Mouse (Mus musculus): ENCODE measurements around the gene Dthd1. TPM values are rescaled to one million over a fixed set of nuclear protein-coding genes. Genes with fewer than 3 reads are reported as not detected.

Dthd1 gene
- polyA plus RNA-seq, 1 experiment from 2014 or later, result not detected

DNA sequence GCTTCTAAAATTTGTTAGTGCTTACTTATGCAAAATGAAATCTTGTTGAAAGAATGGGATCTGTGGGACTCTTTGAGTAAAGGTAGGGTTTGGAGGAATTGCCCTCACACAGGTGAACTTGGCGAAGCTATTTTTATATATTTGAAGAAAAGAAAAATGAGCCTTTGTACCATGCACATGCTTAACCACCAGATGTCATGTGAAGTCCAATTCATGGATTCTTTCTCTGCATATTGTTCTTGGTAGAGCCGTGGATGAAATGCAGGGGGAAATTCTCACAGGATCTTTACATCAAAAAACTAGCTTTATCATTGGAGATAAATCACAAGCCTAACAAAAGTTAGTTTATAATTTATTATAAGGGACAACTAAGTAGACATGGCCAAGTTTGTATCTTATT is 93.3 kb downstream of the Dthd1 start:
- Histone ChIP-seq H3K4me1 (replicated peaks) (no peaks in the 10 kb centered on the region), H3K27ac (no peak overlapping the region), H3K9ac (no peak overlapping the region), H3K9me3 (no peaks in the 10 kb centered on the region), H3K4me3 (replicated peaks) (no peak overlapping the region), H3K27me3 (replicated peaks) (no peaks in the 10 kb centered on the region), H3K4me2 (replicated peaks) (no peak overlapping the region), H3K36me3 (no peaks in the 10 kb centered on the region)
- ATAC-seq, result no peak
- 73% methylated on average over 2 of the region's 2 CpGs for WGBS

GRCm38 (mm10) chr5:62909074-62909473 is 95.5 kb downstream of the Dthd1 start:
- WGBS, result 86% methylated on average over 5 of the region's 5 CpGs

GRCm38 (mm10) chr5:62924616-62925015 is 111.0 kb downstream of the Dthd1 start:
- Histone ChIP-seq H3K27me3 (replicated peaks) (no peaks in the 10 kb centered on the region), H3K4me1 (replicated peaks) (no peaks in the 10 kb centered on the region), H3K27ac (no peak overlapping the region), H3K4me2 (replicated peaks) (no peak overlapping the region), H3K36me3 (no peaks in the 10 kb centered on the region), H3K9me3 (no peaks in the 10 kb centered on the region), H3K9ac (no peak overlapping the region), H3K4me3 (replicated peaks) (no peak overlapping the region)
- no peak; the same call in 1 of the 2 replicates for ATAC-seq

More at GRCm38 (mm10) chr5:62909074-62909473, 95.5 kb downstream of the Dthd1 start:
- no peaks in the 10 kb centered on the region for H3K27me3 ChIP-seq (replicated peaks)
- H3K4me1 ChIP-seq (replicated peaks), result no peaks in the 10 kb centered on the region
- no peak overlapping the region for H3K4me2 ChIP-seq (replicated peaks)
- no peak overlapping the region for H3K27ac ChIP-seq
- H3K36me3 ChIP-seq, result no peaks in the 10 kb centered on the region
- H3K9me3 ChIP-seq, result no peaks in the 10 kb centered on the region
- no peak overlapping the region for H3K9ac ChIP-seq
- no peak for ATAC-seq
- no peak overlapping the region for H3K4me3 ChIP-seq (replicated peaks)

Other genes with a start within 250 kb of the Dthd1 start
- 5.7 and 5.9 TPM in 2 replicates for gene Arap2, start 47.7 kb upstream of the Dthd1 start, polyA plus RNA-seq (2015; fragmentation: Nextera tagmentation; extraction: Ambion mirVana)

Measured in intestine, embryonic 15.5 days (tissue).